Mouse (Mus musculus) ovary, postnatal 14 days (tissue): ENCODE results near the gene Klhdc7a.

ENCODE experiments used
- DNase-seq: peaks from one replicate; pipeline ENCODE4 v3.0.0; 2022; ENCODE audit warnings: low spot score

Gene Klhdc7a

GRCm38 (mm10) chr4:139960086-139960713 lies 7.6 kb downstream of the Klhdc7a start:
- no peak for DNase-seq

GRCm38 (mm10) chr4:139959188-139959587 lies 8.6 kb downstream of the Klhdc7a start:
- no peak for DNase-seq

DNA sequence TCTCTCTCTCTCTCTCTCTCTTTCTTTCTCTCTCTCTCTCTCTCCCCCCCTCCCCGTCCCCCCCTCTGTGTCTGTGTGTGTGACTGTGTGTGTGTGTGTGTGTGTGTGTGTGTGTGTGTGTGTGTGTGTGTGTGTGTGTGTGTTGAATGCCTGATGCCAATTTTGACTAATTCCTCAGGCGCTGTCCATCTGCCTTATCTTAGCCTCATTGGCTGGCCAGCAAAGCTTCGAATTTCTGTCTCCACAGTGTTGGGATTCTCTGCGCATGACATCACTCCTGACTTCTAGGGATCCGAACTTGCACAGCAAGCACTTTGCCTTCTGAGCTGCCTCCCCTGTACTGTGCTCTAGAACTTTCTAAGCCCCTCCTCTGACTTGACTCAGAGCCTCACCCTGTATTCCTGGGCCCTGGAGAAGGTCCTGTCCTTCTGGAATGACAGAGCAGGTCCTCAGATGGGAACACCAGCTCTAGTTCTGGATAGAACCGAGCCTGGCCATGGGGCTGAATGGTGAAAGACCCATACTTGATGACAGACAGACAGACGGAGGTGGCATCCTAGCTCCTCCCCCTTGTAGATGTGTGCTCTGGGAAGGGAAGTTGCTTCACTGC lies 16.8 kb downstream of the Klhdc7a start:
- DNase-seq = no peak

- no peak for DNase-seq
Observed at GRCm38 (mm10) chr4:139950431-139950848, 17.4 kb downstream of the Klhdc7a start.

- no peak for DNase-seq
Observed at GRCm38 (mm10) chr4:139948591-139948990, 19.2 kb downstream of the Klhdc7a start.

- DNase-seq = no peak
Observed at GRCm38 (mm10) chr4:139947341-139947740, 20.5 kb downstream of the Klhdc7a start.

GRCm38 (mm10) chr4:139941831-139942230 lies 26.0 kb downstream of the Klhdc7a start:
- no peak for DNase-seq

GRCm38 (mm10) chr4:139935557-139935956 lies 32.3 kb downstream of the Klhdc7a start:
- no peak for DNase-seq

GRCm38 (mm10) chr4:139932970-139933801 lies 34.6 kb downstream of the Klhdc7a start:
- peak; percentile 14 for DNase-seq

- DNase-seq = no peak
Observed at GRCm38 (mm10) chr4:139931790-139932510, 35.9 kb downstream of the Klhdc7a start.

- no peak for DNase-seq
Observed at GRCm38 (mm10) chr4:139930885-139931284, 36.9 kb downstream of the Klhdc7a start.

- DNase-seq = no peak
Observed at GRCm38 (mm10) chr4:139926161-139926561, 41.7 kb downstream of the Klhdc7a start.

DNA sequence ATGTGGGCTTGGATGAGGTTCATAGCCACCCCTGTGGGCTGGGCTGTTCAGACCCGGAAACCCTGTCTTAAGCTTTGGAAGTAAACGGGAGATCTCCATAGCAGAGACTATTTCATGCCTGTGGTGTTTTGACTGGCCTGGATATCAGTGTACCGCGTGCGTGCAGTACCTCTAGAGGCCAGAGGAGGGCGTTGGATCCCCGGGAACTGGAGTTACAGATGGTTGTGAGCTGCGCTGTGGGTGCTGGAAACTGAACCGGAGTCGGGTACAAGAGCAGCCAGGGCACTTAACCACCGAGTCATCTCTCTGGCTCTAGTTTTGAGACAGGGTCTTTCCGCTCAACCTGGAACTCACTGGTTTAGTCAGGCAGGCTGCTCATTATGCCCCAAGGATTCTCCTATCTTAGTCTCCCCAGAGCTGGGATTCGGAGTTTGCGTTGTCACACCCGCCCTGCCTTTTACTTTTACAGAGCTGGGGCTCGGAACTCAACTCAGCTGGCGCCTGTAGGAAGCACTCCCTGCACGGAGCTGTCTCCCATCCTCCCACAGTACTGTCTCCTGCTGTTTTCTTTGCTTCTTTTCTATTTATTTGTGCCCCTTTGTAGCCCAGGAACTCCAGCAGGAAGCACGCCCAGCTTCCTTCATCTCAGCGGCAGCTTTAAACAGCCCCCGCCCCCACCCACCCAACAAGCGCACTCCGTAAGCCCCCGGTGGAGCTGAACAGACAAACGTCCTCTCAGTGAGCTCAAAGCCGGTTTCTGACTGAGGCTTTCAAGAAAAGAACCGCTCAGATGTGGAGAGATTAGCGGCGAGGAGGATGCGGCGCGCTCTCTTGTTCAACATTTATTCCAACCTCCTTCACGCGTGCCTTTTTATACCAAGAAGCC lies 42.3 kb downstream of the Klhdc7a start:
- no peak for DNase-seq

DNA sequence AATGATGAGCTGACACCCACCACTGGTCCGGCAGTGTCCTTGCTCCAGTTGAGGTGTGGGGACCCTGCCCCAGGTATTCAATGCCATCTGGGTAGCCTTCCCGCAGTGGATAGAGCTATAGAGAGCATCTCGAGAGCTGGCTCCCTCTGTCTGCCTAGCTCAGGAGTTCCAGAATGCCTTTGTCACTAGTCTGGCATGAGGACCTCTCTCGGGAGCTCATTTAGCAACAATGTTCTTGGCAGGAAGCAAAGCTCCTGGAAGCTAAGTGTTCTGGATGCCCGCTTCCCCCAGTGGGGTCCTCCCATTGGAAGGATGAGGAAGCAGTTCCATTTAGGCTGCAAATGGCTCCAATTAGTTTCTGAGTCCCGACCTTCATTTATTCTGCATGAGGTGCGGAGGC lies 51.1 kb downstream of the Klhdc7a start:
- DNase-seq = no peak
